Mouse (Mus musculus) thymus, adult 2 months (tissue): ENCODE data around the gene Olfr691. TPM values are rescaled to one million over a fixed set of nuclear protein-coding genes. Genes with fewer than 3 reads are reported as not detected.
"Not testable (repeated sequence)": the region's sequence is repeated elsewhere in the genome, so short reads cannot be mapped to it uniquely, and the experiment has no call there.

Experiments used
- DNase-seq: peaks from one replicate; pipeline ENCODE4 v3.0.0; 2021
- H3K27ac ChIP-seq: fragments of 200-500 bp; 2 replicates; pipeline ENCODE4 v1.5.1; 2012; ENCODE audit warnings: low read length, control low read depth; ENCODE audit not compliant: control insufficient read depth, insufficient read depth
- H3K27me3 ChIP-seq: fragments of 200-500 bp; 2 replicates; pipeline ENCODE4 v1.6.1; 2012; ENCODE audit warnings: mild to moderate bottlenecking, low read length, moderate library complexity, mixed read lengths; ENCODE audit not compliant: control insufficient read depth, insufficient read depth
- H3K36me3 ChIP-seq: fragments of 200-500 bp; 2 replicates; pipeline ENCODE4 v1.6.1; 2012; ENCODE audit warnings: mild to moderate bottlenecking, low read length, moderate library complexity; ENCODE audit not compliant: control insufficient read depth, insufficient read depth
- H3K4me1 ChIP-seq: fragments of 200-500 bp; replicated peaks from 2 replicates; pipeline ENCODE4 v1.6.1; 2012; ENCODE audit warnings: low read length; ENCODE audit not compliant: control insufficient read depth, insufficient read depth
- H3K4me3 ChIP-seq: fragments of 200-500 bp; 2 replicates; pipeline ENCODE4 v1.5.1; 2012; ENCODE audit warnings: mild to moderate bottlenecking, low read length, control low read depth, moderate library complexity; ENCODE audit not compliant: control insufficient read depth, insufficient read depth
- CTCF ChIP-seq: fragments of 200-500 bp; IDR thresholded peaks from 2 replicates; pipeline ENCODE4 v1.5.1; 2012; ENCODE audit warnings: mild to moderate bottlenecking, control low read depth, low read length, moderate library complexity, borderline replicate concordance; ENCODE audit not compliant: control insufficient read depth, poor library complexity, insufficient read depth; ENCODE audit errors: extremely low read depth
- POLR2A ChIP-seq: fragments of 200-500 bp; IDR thresholded peaks from 2 replicates; pipeline ENCODE4 v1.6.1; 2012; ENCODE audit warnings: mild to moderate bottlenecking, low read length, control low read depth, moderate library complexity; ENCODE audit not compliant: control insufficient read depth, poor library complexity, insufficient read depth; ENCODE audit errors: extremely low read depth
- WGBS: fragments of 180-500 bp; shearing (Covaris S2); methylation state at CpG from one replicate; pipeline ENCODE4 v1.1.7; 2018; 5-methylcytosine and 5-hydroxymethylcytosine counted together
- polyA plus RNA-seq: library from polyadenylated mRNA; depleted of rRNA; stranded (reverse); fragments of >200 nt; gene quantifications from 2 replicates; pipeline ENCODE4 v1.2.3, GENCODE M21; 2012

Olfr691 gene
- polyA plus RNA-seq, 1 experiment = not detected

DNA sequence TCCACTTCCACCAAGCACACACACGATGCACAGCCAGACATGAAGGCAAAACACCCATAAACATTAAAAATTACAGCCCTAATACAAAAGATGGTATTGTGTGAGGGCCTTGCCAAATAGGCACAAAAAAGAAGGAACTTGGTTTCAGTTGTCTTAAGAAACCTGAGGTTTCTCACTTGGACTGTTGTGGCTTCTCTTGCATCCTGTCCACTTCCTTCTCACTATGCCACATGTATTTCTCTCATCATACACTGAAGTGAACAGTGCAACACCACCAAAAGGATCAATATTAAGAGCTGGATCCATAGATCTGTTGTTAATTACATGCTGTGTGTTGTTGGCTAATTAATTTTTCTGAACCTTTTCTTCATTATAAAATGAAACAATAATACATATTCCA lies 30.8 kb upstream of the Olfr691 start:
- no peak overlapping the region for H3K27ac ChIP-seq
- no peaks in the 10 kb centered on the region for H3K4me1 ChIP-seq
- no peaks in the 10 kb centered on the region for H3K27me3 ChIP-seq
- 11% methylated on average over 1 of the region's 1 CpGs for WGBS
- no peaks in the 10 kb centered on the region for H3K36me3 ChIP-seq
- no peak overlapping the region for H3K4me3 ChIP-seq
- no peak for TF ChIP-seq CTCF
- TF ChIP-seq POLR2A = no peak
- DNase-seq = no peak

DNA sequence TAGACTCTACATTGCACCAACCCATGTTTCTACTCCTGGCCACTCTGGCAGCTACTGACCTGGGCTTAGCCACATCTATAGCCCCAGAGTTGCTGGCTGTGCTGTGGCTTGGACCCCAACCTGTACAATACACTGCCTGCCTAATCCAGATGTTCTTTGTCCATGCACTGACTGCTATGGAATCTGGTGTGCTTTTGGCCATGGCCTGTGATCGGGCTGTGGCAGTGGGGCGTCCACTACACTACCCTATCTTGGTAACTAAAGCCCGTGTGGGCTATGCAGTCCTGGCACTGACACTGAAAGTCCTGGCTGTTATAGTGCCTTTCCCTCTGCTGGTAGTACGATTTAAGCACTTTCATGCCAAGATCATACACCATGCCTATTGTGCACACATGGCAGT lies 26.5 kb upstream of the Olfr691 start:
- WGBS = 97% methylated on average over 4 of the region's 4 CpGs
- no peaks in the 10 kb centered on the region for H3K4me1 ChIP-seq
- H3K4me3 ChIP-seq = no peak overlapping the region
- no peak overlapping the region for H3K27ac ChIP-seq
- TF ChIP-seq CTCF (no peak), POLR2A (no peak)
- no peak for DNase-seq
- no peaks in the 10 kb centered on the region for H3K27me3 ChIP-seq
- no peaks in the 10 kb centered on the region for H3K36me3 ChIP-seq

DNA sequence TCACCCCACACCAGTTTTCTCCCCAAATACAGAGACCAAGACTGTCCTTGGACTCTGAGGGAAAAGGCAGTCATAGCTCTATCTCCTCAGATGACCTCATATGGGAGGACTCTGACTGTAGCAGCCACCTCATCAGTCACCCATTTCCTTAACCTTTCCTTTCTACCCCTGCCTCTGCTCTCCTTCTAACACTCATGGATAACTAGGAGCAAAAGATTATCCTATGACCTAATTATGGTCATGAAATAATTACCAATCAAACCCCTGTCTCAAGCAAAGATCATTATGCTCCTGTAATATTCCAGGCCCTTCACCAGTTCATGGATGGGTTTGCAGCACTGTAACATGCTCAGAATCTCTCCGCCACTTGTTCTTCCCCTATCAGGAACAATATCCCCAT lies 25.9 kb upstream of the Olfr691 start, which contains the start of gene Olfr692:
TSS of gene Olfr692 (plus strand) at position 301 of the 400 bp plus-strand sequence.
- 97% methylated on average over 1 of the region's 1 CpGs for WGBS
- Histone ChIP-seq H3K36me3 (no peaks in the 10 kb centered on the region), H3K4me1 (no peaks in the 10 kb centered on the region), H3K27me3 (no peaks in the 10 kb centered on the region), H3K27ac (no peak within 1 kb of the TSS), H3K4me3 (no peak within 1 kb of the TSS)
- no peak for DNase-seq
- TF ChIP-seq POLR2A (no peak), CTCF (no peak)

GRCm38 (mm10) chr7:105367268-105367667 lies 25.2 kb upstream of the Olfr691 start:
- Histone ChIP-seq H3K27ac (no peak overlapping the region), H3K4me1 (no peaks in the 10 kb centered on the region), H3K27me3 (no peaks in the 10 kb centered on the region), H3K4me3 (no peak overlapping the region), H3K36me3 (no peaks in the 10 kb centered on the region)
- 85% methylated on average over 5 of the region's 5 CpGs for WGBS
- no peak for DNase-seq
- TF ChIP-seq CTCF (no peak), POLR2A (no peak)

- TF ChIP-seq CTCF = no peak
- TF ChIP-seq POLR2A = no peak
- H3K36me3 ChIP-seq = no peaks in the 10 kb centered on the region
- H3K27me3 ChIP-seq = no peaks in the 10 kb centered on the region
- 91% methylated on average over 2 of the region's 2 CpGs for WGBS
- no peak for DNase-seq
- H3K27ac ChIP-seq = no peak overlapping the region
- H3K4me1 ChIP-seq = no peaks in the 10 kb centered on the region
- no peak overlapping the region for H3K4me3 ChIP-seq
These were observed 19.6 kb upstream of the Olfr691 start for GRCm38 (mm10) chr7:105361713-105362112.

DNA sequence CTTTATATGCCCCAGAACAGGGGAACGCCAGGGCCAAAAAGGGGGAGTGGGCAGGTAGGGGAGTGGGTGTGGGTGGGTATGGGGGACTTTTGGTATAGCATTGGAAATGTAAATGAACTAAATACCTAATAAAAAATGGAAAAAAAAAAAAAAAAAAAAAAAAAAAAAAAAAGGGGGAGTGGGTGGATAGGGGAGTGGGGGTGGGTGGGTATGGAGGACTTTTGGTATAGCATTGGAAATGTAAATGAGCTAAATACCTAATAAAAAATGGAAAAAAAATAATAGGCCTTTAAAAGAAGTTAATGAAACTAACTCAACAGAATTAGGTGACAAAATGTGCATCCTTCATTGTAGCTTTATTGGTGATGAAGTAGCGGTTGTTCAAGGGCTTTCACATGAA lies 14.4 kb upstream of the Olfr691 start:
- not testable (repeated sequence) for DNase-seq, H3K4me3 ChIP-seq, H3K27ac ChIP-seq, H3K4me1 ChIP-seq, H3K36me3 ChIP-seq, H3K27me3 ChIP-seq
- 98% methylated on average over 1 of the region's 2 CpGs for WGBS

- not testable (repeated sequence) for DNase-seq
- WGBS = no CpG with 5 or more reads among the region's 5 CpGs
These were observed 14.0 kb upstream of the Olfr691 start for GRCm38 (mm10) chr7:105356064-105356463.

More at GRCm38 (mm10) chr7:105356064-105356463, 14.0 kb upstream of the Olfr691 start:
- H3K27ac ChIP-seq, H3K27me3 ChIP-seq, H3K36me3 ChIP-seq, H3K4me3 ChIP-seq, H3K4me1 ChIP-seq: not testable (repeated sequence)
